Mouse (Mus musculus): ENCODE data around the gene Gm16867.
"Not testable (repeated sequence)": the region's sequence is repeated elsewhere in the genome, so short reads cannot be mapped to it uniquely, and the experiment has no call there.

DNA sequence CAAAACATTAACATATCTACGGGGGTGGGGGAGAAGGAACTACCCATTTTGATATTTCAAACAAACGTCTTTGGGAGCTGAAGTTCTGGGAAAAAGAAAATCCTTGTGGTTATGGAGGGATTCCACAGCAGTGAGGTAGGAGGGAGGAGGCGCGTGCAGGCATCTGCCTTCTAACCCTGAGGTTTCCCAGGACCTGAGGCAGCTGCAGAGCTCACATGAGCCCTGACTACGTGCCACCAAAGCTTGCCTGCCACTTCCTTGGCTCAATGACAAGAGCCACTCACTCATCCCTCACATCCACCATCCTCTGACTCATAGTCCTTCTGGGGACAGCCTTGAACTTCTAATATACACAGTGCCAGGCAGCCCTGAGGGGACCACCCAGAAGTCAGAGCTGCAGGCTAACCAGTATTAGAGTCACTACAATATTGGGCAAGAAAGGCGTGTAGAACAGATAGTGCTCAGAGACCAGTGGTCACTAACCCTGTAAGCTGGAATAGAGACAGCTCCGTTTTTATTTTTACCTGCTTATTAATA lies 64.4 kb downstream of the Gm16867 start:
- TF ChIP-seq POLR2A (IDR thresholded peaks at IDR 0.05; ENCODE audit: low read depth, low read length); CTCF (IDR thresholded peaks at IDR 0.05; ENCODE audit: extremely low read depth, insufficient read length, insufficient replicate concordance, low read depth, low read length): not testable (repeated sequence)

Measured in small intestine, adult 2 months (tissue).